Mouse (Mus musculus) thymus, adult 2 months (tissue): ENCODE measurements around the gene Zic5. TPM values are rescaled to one million over a fixed set of nuclear protein-coding genes. Genes with fewer than 3 reads are reported as not detected.

Experiments
- DNase-seq: peaks from one replicate; pipeline ENCODE4 v3.0.0; 2021
- H3K27ac ChIP-seq: fragments of 200-500 bp; 2 replicates; pipeline ENCODE4 v1.5.1; 2012; ENCODE audit warnings: low read length, control low read depth; ENCODE audit not compliant: control insufficient read depth, insufficient read depth
- H3K27me3 ChIP-seq: fragments of 200-500 bp; 2 replicates; pipeline ENCODE4 v1.6.1; 2012; ENCODE audit warnings: mild to moderate bottlenecking, low read length, moderate library complexity, mixed read lengths; ENCODE audit not compliant: control insufficient read depth, insufficient read depth
- H3K36me3 ChIP-seq: fragments of 200-500 bp; 2 replicates; pipeline ENCODE4 v1.6.1; 2012; ENCODE audit warnings: mild to moderate bottlenecking, low read length, moderate library complexity; ENCODE audit not compliant: control insufficient read depth, insufficient read depth
- H3K4me1 ChIP-seq: fragments of 200-500 bp; replicated peaks from 2 replicates; pipeline ENCODE4 v1.6.1; 2012; ENCODE audit warnings: low read length; ENCODE audit not compliant: control insufficient read depth, insufficient read depth
- H3K4me3 ChIP-seq: fragments of 200-500 bp; 2 replicates; pipeline ENCODE4 v1.5.1; 2012; ENCODE audit warnings: mild to moderate bottlenecking, low read length, control low read depth, moderate library complexity; ENCODE audit not compliant: control insufficient read depth, insufficient read depth
- CTCF ChIP-seq: fragments of 200-500 bp; IDR thresholded peaks from 2 replicates; pipeline ENCODE4 v1.5.1; 2012; ENCODE audit warnings: mild to moderate bottlenecking, control low read depth, low read length, moderate library complexity, borderline replicate concordance; ENCODE audit not compliant: control insufficient read depth, poor library complexity, insufficient read depth; ENCODE audit errors: extremely low read depth
- POLR2A ChIP-seq: fragments of 200-500 bp; IDR thresholded peaks from 2 replicates; pipeline ENCODE4 v1.6.1; 2012; ENCODE audit warnings: mild to moderate bottlenecking, low read length, control low read depth, moderate library complexity; ENCODE audit not compliant: control insufficient read depth, poor library complexity, insufficient read depth; ENCODE audit errors: extremely low read depth
- WGBS: fragments of 180-500 bp; shearing (Covaris S2); methylation state at CpG from one replicate; pipeline ENCODE4 v1.1.7; 2018; 5-methylcytosine and 5-hydroxymethylcytosine counted together
- polyA plus RNA-seq: library from polyadenylated mRNA; depleted of rRNA; stranded (reverse); fragments of >200 nt; gene quantifications from 2 replicates; pipeline ENCODE4 v1.2.3, GENCODE M21; 2012

Gene Zic5
- polyA plus RNA-seq, 1 experiment, result not detected

DNA sequence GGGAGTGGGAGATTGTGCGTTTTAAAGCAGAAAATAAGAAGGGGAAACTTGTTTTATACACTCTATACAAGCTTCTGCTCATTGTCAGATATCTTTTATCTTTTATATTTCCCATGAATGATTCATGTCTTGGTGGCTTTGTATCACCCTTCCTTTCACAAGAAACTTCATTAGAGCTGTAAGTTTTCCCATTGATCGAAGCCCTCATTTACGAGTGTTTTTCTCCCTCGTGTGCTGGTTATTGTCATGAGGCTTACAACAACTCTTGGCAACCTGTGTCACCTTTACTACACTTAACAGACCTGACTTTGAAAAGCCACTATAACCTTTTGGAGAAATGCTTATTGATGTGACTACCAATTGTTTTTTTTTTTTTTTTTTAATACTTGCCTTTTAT lies 9.9 kb downstream of the Zic5 start:
- 92% methylated on average over 4 of the region's 4 CpGs for WGBS
- TF ChIP-seq POLR2A (no peak), CTCF (no peak)
- Histone ChIP-seq H3K36me3 (no peaks in the 10 kb centered on the region), H3K27me3 (peaks cover 12% of the 10 kb centered on the region), H3K27ac (no peak overlapping the region), H3K4me3 (no peak overlapping the region), H3K4me1 (no peaks in the 10 kb centered on the region; the same call in 1 of the 2 replicates)
- no peak for DNase-seq

DNA sequence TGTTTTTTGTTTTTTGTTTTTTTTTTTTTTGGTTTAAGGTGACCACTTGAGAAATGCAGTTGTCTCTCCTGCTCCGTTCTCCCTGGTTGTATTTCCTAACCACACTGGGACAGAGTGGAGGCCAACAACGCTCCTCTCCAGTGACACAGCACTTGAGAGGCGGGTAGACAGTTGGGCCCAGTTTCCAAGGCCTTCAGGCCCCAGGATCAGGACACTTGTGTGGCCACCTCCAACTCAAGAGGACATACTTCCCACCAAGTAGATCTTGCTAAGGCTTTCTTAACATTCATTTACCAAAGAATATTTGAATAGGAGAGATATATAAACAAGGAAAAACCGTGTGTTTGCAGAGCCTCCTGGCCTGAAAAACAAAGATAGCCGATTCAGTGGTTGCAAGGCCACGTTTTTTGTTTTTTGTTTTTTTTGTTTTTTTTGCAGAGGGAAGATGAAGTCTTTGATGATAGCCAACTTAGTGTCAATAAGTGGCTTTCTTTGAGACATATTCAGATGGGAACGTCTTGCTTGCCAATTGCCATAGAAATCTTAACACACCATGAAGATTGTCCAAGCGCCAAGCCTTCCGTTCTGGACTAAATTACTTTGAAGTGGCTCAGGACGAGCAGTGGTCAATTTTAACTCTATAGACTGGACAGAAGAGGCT lies 10.4 kb downstream of the Zic5 start:
- TF ChIP-seq POLR2A (no peak), CTCF (no peak)
- no peaks in the 10 kb centered on the region; the same call in 1 of the 2 replicates for H3K4me1 ChIP-seq
- peaks cover 12% of the 10 kb centered on the region for H3K27me3 ChIP-seq
- DNase-seq, result no peak
- no peak overlapping the region for H3K4me3 ChIP-seq
- no peak overlapping the region for H3K27ac ChIP-seq
- 88% methylated on average over 10 of the region's 10 CpGs for WGBS
- H3K36me3 ChIP-seq, result no peaks in the 10 kb centered on the region

DNA sequence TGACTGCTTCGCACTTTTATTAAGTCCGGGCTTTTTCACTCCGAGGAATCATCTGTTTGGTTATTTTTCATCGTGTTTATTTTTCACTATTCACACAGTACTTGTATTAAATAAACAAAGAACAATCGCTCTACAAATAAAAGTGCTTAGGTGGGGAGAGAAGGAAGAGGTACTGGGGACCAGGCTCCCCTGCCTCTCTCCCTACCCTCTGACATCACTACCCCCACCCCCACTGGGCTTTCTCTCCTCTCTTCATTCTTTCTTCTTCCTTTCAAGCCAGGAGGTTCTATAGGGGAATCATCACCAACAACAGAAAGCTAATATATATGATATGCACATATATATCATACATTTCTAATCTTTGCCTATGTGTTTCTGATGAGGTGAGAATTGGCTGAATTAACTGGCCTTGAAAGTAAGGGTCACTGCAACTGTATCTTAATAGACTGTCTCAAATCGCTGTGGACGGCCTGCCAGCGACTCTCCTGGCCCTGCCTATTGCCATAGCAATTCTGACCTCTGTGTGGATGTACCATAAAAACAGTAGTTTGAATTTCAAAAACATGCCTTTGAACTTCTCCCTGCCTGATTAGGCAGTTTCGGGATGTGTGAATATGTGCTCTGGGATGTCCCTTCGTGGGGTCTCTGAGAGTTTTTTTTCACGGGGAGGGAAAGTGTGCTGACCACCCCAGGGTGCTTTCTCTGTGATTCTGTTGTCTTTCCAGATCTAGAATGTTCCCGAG lies 11.3 kb downstream of the Zic5 start:
- 42% methylated on average over 12 of the region's 12 CpGs for WGBS
- no peak for DNase-seq
- no peak overlapping the region for H3K4me3 ChIP-seq
- H3K27ac ChIP-seq, result no peak overlapping the region
- no peak for TF ChIP-seq CTCF
- no peak for TF ChIP-seq POLR2A
- H3K4me1 ChIP-seq, result no peaks in the 10 kb centered on the region; the same call in 1 of the 2 replicates
- H3K27me3 ChIP-seq, result peaks cover 12% of the 10 kb centered on the region
- no peaks in the 10 kb centered on the region for H3K36me3 ChIP-seq

DNA sequence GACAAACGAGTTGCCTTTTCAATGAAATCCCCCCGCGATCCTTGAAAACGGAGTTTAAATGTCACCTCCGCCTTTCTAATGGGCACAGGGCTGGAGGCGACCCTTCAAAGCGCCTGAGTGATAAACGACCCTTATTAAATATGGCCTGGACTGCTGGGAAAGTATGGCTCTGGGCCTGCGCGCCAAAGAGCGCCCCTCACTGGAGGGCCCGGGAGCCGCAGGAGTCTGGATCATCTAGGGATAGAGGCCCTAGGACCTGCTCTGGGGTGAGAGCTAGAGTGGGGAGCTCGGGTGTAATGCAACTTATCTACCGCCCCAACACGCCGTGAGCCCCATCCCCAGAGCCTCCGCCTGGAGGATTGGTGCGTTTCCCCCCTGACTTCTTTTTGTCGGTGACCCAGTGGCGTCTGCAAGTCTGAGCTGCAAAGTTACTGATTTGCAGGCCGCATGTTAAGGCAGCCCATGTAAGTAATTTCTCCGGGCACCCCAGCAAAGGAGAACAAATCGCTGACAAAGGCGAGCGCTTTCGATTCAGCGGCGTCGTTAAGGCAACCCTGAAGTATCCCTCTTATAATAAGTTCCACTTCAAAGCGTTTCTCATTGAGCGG lies 12.0 kb downstream of the Zic5 start:
- no peak for TF ChIP-seq POLR2A
- TF ChIP-seq CTCF, result no peak
- Histone ChIP-seq H3K4me3 (no peak overlapping the region), H3K27me3 (peaks cover 12% of the 10 kb centered on the region), H3K36me3 (no peaks in the 10 kb centered on the region), H3K27ac (no peak overlapping the region), H3K4me1 (no peaks in the 10 kb centered on the region; the same call in 1 of the 2 replicates)
- WGBS, result 13% methylated on average over 32 of the region's 32 CpGs
- DNase-seq, result no peak

DNA sequence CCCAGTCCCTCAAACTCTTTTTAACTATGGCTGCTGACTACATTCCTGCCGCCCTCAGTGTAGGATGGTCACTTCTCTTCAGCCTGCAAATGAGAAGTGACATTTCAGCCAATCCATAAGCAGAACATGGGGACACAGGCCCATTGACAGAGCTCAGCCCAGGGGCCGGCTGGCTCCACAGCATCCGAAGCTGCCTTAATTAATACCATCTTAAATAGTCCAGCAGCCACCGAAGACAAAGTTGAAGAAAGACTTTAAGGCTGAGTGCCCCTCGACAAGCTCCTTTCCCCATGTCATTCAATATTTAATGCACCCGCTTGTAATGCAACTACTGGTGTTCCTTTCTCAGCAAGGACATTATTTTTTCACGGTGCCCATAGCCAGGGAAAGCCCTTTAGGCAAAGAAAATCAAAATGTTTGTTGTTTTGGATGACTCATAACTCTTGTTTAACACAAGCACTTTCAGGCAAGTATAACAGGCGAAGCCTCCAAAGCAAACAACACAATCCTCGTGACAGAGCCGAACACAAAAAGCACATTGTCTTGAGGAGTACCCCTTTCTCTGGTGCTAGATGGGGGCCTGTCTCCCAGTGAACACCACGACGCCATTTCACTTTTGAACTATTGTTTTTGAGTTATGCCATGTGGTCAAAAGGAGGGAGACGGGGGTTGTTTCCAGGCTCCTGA lies 12.6 kb downstream of the Zic5 start:
- WGBS, result 70% methylated on average over 13 of the region's 13 CpGs
- Histone ChIP-seq H3K36me3 (no peaks in the 10 kb centered on the region), H3K4me1 (no peaks in the 10 kb centered on the region; the same call in 1 of the 2 replicates), H3K27ac (no peak overlapping the region), H3K4me3 (no peak overlapping the region), H3K27me3 (peaks cover 12% of the 10 kb centered on the region)
- TF ChIP-seq POLR2A, result no peak
- no peak for TF ChIP-seq CTCF
- no peak for DNase-seq

DNA sequence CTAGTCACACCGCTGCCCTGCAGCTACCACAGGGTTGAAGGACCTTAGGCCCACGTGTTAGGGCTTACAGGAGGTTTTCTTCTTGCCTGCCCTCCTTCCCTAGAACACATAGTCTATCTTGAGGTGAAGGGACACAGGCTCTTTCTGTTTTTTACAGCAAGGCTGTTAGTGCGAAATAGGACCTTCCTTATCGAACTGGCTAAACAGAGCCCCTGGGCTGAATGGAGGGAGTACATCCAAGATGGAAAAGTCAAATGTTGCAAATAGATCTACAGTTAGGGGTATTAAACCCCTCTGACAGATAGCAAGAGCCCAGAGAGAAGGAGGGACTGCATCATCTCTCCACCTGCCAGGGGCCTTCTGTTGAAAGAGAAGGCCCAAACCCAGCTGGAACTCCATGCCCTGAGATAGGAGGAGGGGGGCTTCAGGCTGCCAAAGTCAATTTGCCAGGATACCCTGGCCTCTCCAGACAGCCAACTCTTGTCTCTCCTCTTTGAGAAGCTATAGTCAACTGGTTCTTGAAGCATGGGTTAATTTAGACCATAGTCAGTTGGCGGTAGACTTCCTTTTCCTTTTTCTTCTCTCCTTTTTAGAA lies 13.8 kb downstream of the Zic5 start:
- TF ChIP-seq CTCF, result no peak
- no peak for TF ChIP-seq POLR2A
- Histone ChIP-seq H3K4me3 (no peak overlapping the region), H3K27me3 (peaks cover 12% of the 10 kb centered on the region), H3K4me1 (no peaks in the 10 kb centered on the region; the same call in 1 of the 2 replicates), H3K36me3 (no peaks in the 10 kb centered on the region), H3K27ac (no peak overlapping the region)
- DNase-seq, result no peak
- WGBS, result 79% methylated on average over 5 of the region's 5 CpGs
